Mouse (Mus musculus): ENCODE data around the gene Inhbb.

Gene Inhbb

GRCm38 (mm10) chr1:119407691-119408315 lies 14.2 kb downstream of the Inhbb start:
- no peak for TF ChIP-seq GATA4 (IDR thresholded peaks at IDR 0.05; ENCODE audit: insufficient replicate concordance, low read length)

GRCm38 (mm10) chr1:119404798-119405197 lies 17.2 kb downstream of the Inhbb start:
- no peak for TF ChIP-seq GATA4 (IDR thresholded peaks at IDR 0.05; ENCODE audit: insufficient replicate concordance, low read length)

GRCm38 (mm10) chr1:119404341-119404740 lies 17.7 kb downstream of the Inhbb start:
- TF ChIP-seq GATA4 (IDR thresholded peaks at IDR 0.05; ENCODE audit: insufficient replicate concordance, low read length), result no peak

GRCm38 (mm10) chr1:119401249-119401648 lies 20.8 kb downstream of the Inhbb start:
- TF ChIP-seq GATA4 (IDR thresholded peaks at IDR 0.05; ENCODE audit: insufficient replicate concordance, low read length), result no peak

- TF ChIP-seq GATA4 (IDR thresholded peaks at IDR 0.05; ENCODE audit: insufficient replicate concordance, low read length), result no peak
Observed at GRCm38 (mm10) chr1:119398640-119399039, 23.4 kb downstream of the Inhbb start.

GRCm38 (mm10) chr1:119397839-119398238 lies 24.2 kb downstream of the Inhbb start:
- no peak for TF ChIP-seq GATA4 (IDR thresholded peaks at IDR 0.05; ENCODE audit: insufficient replicate concordance, low read length)

- no peak for TF ChIP-seq GATA4 (IDR thresholded peaks at IDR 0.05; ENCODE audit: insufficient replicate concordance, low read length)
Observed at GRCm38 (mm10) chr1:119391311-119391710, 30.7 kb downstream of the Inhbb start.

GRCm38 (mm10) chr1:119390676-119391075 lies 31.4 kb downstream of the Inhbb start:
- TF ChIP-seq GATA4 (IDR thresholded peaks at IDR 0.05; ENCODE audit: insufficient replicate concordance, low read length), result no peak

GRCm38 (mm10) chr1:119389771-119390500 lies 32.1 kb downstream of the Inhbb start:
- no peak for TF ChIP-seq GATA4 (IDR thresholded peaks at IDR 0.05; ENCODE audit: insufficient replicate concordance, low read length)

- no peak for TF ChIP-seq GATA4 (IDR thresholded peaks at IDR 0.05; ENCODE audit: insufficient replicate concordance, low read length)
Observed at GRCm38 (mm10) chr1:119388664-119389396, 33.2 kb downstream of the Inhbb start.

- no peak for TF ChIP-seq GATA4 (IDR thresholded peaks at IDR 0.05; ENCODE audit: insufficient replicate concordance, low read length)
Observed at GRCm38 (mm10) chr1:119386306-119386705, 35.7 kb downstream of the Inhbb start.

GRCm38 (mm10) chr1:119383916-119384315 lies 38.1 kb downstream of the Inhbb start:
- TF ChIP-seq GATA4 (IDR thresholded peaks at IDR 0.05; ENCODE audit: insufficient replicate concordance, low read length), result no peak

- no peak for TF ChIP-seq GATA4 (IDR thresholded peaks at IDR 0.05; ENCODE audit: insufficient replicate concordance, low read length)
Observed at GRCm38 (mm10) chr1:119380609-119381008, 41.4 kb downstream of the Inhbb start.

- no peak for TF ChIP-seq GATA4 (IDR thresholded peaks at IDR 0.05; ENCODE audit: insufficient replicate concordance, low read length)
Observed at GRCm38 (mm10) chr1:119375376-119375775, 46.7 kb downstream of the Inhbb start.

GRCm38 (mm10) chr1:119367546-119367945 lies 54.5 kb downstream of the Inhbb start:
- TF ChIP-seq GATA4 (IDR thresholded peaks at IDR 0.05; ENCODE audit: insufficient replicate concordance, low read length), result no peak

- TF ChIP-seq GATA4 (IDR thresholded peaks at IDR 0.05; ENCODE audit: insufficient replicate concordance, low read length), result no peak
Observed at GRCm38 (mm10) chr1:119366315-119366714, 55.7 kb downstream of the Inhbb start.
